Mouse (Mus musculus) liver, embryonic 14.5 days (tissue): ENCODE measurements around the gene Cux2. TPM values are rescaled to one million over a fixed set of nuclear protein-coding genes. Genes with fewer than 3 reads are reported as not detected.

Experiments
- ATAC-seq: fragments of 200-750 bp; cut with Nextera tagmentation; 2 replicates; pipeline ENCODE4 v1.8.0; 2017; ENCODE audit warnings: moderate number of reproducible peaks, mild to moderate bottlenecking, moderate library complexity; ENCODE audit not compliant: insufficient read depth
- DNase-seq, 3 experiments: peaks; one replicate each; pipeline ENCODE4 v3.0.0-alpha.2; 2012 to 2013; ENCODE audit warnings: low read depth in 3 of 3, low spot score in 3 of 3
- H3K27ac ChIP-seq: fragments of 300-500 bp; sonication (generic); 2 replicates; pipeline ENCODE4 v1.5.1; 2014; ENCODE audit warnings: moderate library complexity, mild to moderate bottlenecking, control low read depth, inconsistent platforms
- H3K27me3 ChIP-seq: fragments of 300-500 bp; sonication (generic); 2 replicates; pipeline ENCODE4 v1.6.1; 2014; ENCODE audit warnings: mild to moderate bottlenecking, low read length, moderate library complexity; ENCODE audit not compliant: control insufficient read depth, insufficient read depth
- H3K36me3 ChIP-seq: fragments of 300-500 bp; sonication (generic); replicated peaks from 2 replicates; pipeline ENCODE4 v1.6.1; 2014; ENCODE audit warnings: low read depth; ENCODE audit not compliant: control insufficient read depth, insufficient read depth
- H3K4me1 ChIP-seq, 2 experiments: fragments of 200-500 bp in 1 of 2; fragments of 300-500 bp in 1 of 2; sonication (generic) in 1 of 2; replicated peaks; 2 replicates each; pipeline ENCODE4 v1.6.1; 2012 to 2014; ENCODE audit warnings: antibody characterized with exemption in 1 of 2, inconsistent platforms in 1 of 2, low read length in 1 of 2; ENCODE audit not compliant: control insufficient read depth in 2 of 2, insufficient read depth in 2 of 2
- H3K4me2 ChIP-seq: fragments of 300-500 bp; sonication (generic); 2 replicates; pipeline ENCODE4 v1.6.1; 2014; ENCODE audit warnings: low read depth, mild to moderate bottlenecking, control low read depth, moderate library complexity
- H3K4me3 ChIP-seq, 2 experiments: fragments of 200-500 bp in 1 of 2; fragments of 300-500 bp in 1 of 2; sonication (generic) in 1 of 2; 2 replicates each; pipeline ENCODE4 v1.5.1; 2012 to 2014; ENCODE audit warnings: low read depth in 2 of 2, low read length in 2 of 2, mild to moderate bottlenecking in 2 of 2, control low read depth in 1 of 2, inconsistent platforms in 1 of 2, moderate library complexity in 1 of 2; ENCODE audit not compliant: insufficient read depth in 1 of 2
- H3K9ac ChIP-seq: fragments of 300-500 bp; sonication (generic); replicated peaks from 2 replicates; pipeline ENCODE4 v1.6.1; 2014; ENCODE audit warnings: mild to moderate bottlenecking, control low read depth, moderate library complexity
- H3K9me3 ChIP-seq: fragments of 300-500 bp; sonication (generic); 2 replicates; pipeline ENCODE4 v1.6.1; 2016; ENCODE audit warnings: low read length, mixed read lengths; ENCODE audit not compliant: control insufficient read depth
- CTCF ChIP-seq: IDR thresholded peaks from 2 replicates; pipeline ENCODE4 v1.5.1; 2016; ENCODE audit warnings: antibody characterized with exemption, low read depth, control low read depth
- EP300 ChIP-seq: IDR thresholded peaks from 2 replicates; pipeline ENCODE4 v1.6.1; 2016; ENCODE audit warnings: antibody characterized with exemption, low read depth
- WGBS: fragments of 180-500 bp; shearing (Covaris S2); extraction: QIAGEN DNeasy Blood & Tissue Kit; methylation state at CpG from one replicate; pipeline ENCODE4 v1.1.7; 2014; ENCODE audit not compliant: insufficient replicate concordance; 5-methylcytosine and 5-hydroxymethylcytosine counted together
- polyA plus RNA-seq, 2 experiments: library from polyadenylated mRNA; depleted of rRNA in 1 of 2; stranded (reverse) in 1 of 2; unstranded in 1 of 2; fragments of >200 nt; fragmentation: Nextera tagmentation in 1 of 2; extraction: Ambion mirVana in 1 of 2; gene quantifications; 2 replicates each; pipeline versions ENCODE4 v1.2.1 to v1.2.3; 2012 to 2014

Gene Cux2
- polyA plus RNA-seq, 2 experiments: 1.0 to 1.4 TPM

GRCm38 (mm10) chr5:122032471-122033166, 17.3 kb downstream of the Cux2 start:
- no peaks in the 10 kb centered on the region for H3K36me3 ChIP-seq
- no peak for DNase-seq

GRCm38 (mm10) chr5:122031146-122031545, 18.8 kb downstream of the Cux2 start:
- Histone ChIP-seq H3K4me3 (no peak overlapping the region), H3K27me3 (no peaks in the 10 kb centered on the region), H3K4me2 (no peak overlapping the region), H3K36me3 (no peaks in the 10 kb centered on the region), H3K9ac (no peak overlapping the region), H3K9me3 (no peaks in the 10 kb centered on the region), H3K27ac (no peak overlapping the region), H3K4me1 (no peaks in the 10 kb centered on the region)
- TF ChIP-seq CTCF: no peak
- TF ChIP-seq EP300: no peak
- WGBS: 55% methylated on average over 12 of the region's 12 CpGs
- no peak for DNase-seq
- ATAC-seq: no peak

More at GRCm38 (mm10) chr5:122032471-122033166, 17.3 kb downstream of the Cux2 start:
- H3K4me3 ChIP-seq: no peak overlapping the region
- no peak overlapping the region for H3K4me2 ChIP-seq
- 73% methylated on average over 19 of the region's 19 CpGs for WGBS
- TF ChIP-seq EP300: no peak
- no peak for TF ChIP-seq CTCF
- no peaks in the 10 kb centered on the region for H3K9me3 ChIP-seq
- no peak overlapping the region for H3K27ac ChIP-seq
- H3K9ac ChIP-seq: no peak overlapping the region
- no peaks in the 10 kb centered on the region for H3K27me3 ChIP-seq
- no peaks in the 10 kb centered on the region for H3K4me1 ChIP-seq
- ATAC-seq: no peak

GRCm38 (mm10) chr5:122030640-122031039, 19.3 kb downstream of the Cux2 start:
- no peaks in the 10 kb centered on the region for H3K9me3 ChIP-seq
- no peak overlapping the region for H3K9ac ChIP-seq
- H3K36me3 ChIP-seq: no peaks in the 10 kb centered on the region
- DNase-seq (no peak), ATAC-seq (no peak)
- TF ChIP-seq EP300: no peak
- TF ChIP-seq CTCF: no peak
- WGBS: 45% methylated on average over 11 of the region's 11 CpGs
- no peaks in the 10 kb centered on the region for H3K27me3 ChIP-seq
- H3K27ac ChIP-seq: no peak overlapping the region
- no peak overlapping the region for H3K4me3 ChIP-seq
- H3K4me1 ChIP-seq: no peaks in the 10 kb centered on the region
- H3K4me2 ChIP-seq: no peak overlapping the region

- H3K4me3 ChIP-seq: no peak overlapping the region
- no peak for DNase-seq
- TF ChIP-seq EP300 (no peak), CTCF (no peak)
- whole genome bisulfite sequencing: 31% methylated on average over 9 of the region's 9 CpGs
- no peaks in the 10 kb centered on the region for H3K36me3 ChIP-seq
- H3K4me2 ChIP-seq: peak overlapping the region; percentile 18
- no peaks in the 10 kb centered on the region for H3K9me3 ChIP-seq
- ATAC-seq: peak; percentile 57
- H3K27ac ChIP-seq: no peak overlapping the region
- no peaks in the 10 kb centered on the region for H3K27me3 ChIP-seq
- H3K4me1 ChIP-seq: no peaks in the 10 kb centered on the region; a peak in 1 of 4 replicates
- no peak overlapping the region for H3K9ac ChIP-seq
Measured at GRCm38 (mm10) chr5:122026771-122027170, 23.1 kb downstream of the Cux2 start.

- no peak overlapping the region for H3K27ac ChIP-seq
- no peaks in the 10 kb centered on the region for H3K36me3 ChIP-seq
- DNase-seq (peak in 1 of 3 experiments; percentile 30), ATAC-seq (peak; percentile 68)
- no peaks in the 10 kb centered on the region; a peak in 1 of 4 replicates for H3K4me1 ChIP-seq
- H3K4me2 ChIP-seq: peak overlapping the region; percentile 18
- no peaks in the 10 kb centered on the region for H3K9me3 ChIP-seq
- WGBS: 44% methylated on average over 7 of the region's 7 CpGs
- no peaks in the 10 kb centered on the region for H3K27me3 ChIP-seq
- no peak overlapping the region for H3K4me3 ChIP-seq
- H3K9ac ChIP-seq: no peak overlapping the region
- TF ChIP-seq EP300 (no peak), CTCF (no peak)
Measured at GRCm38 (mm10) chr5:122026284-122026683, 23.6 kb downstream of the Cux2 start.
